Mouse (Mus musculus) erythroblast, embryonic 14.5 days (primary cell): ENCODE data around the gene Tex9. TPM values are rescaled to one million over a fixed set of nuclear protein-coding genes. Genes with fewer than 3 reads are reported as not detected.
A peak's percentile ranks its signal among the peaks of the same experiment; 100 is the strongest.
"Not testable (repeated sequence)": the region's sequence is repeated elsewhere in the genome, so short reads cannot be mapped to it uniquely, and the experiment has no call there.

Source experiments
- H3K27me3 ChIP-seq: 2 replicates; pipeline ENCODE4 v1.6.1; 2012; ENCODE audit warnings: inconsistent platforms; ENCODE audit not compliant: control insufficient read depth
- H3K36me3 ChIP-seq: 2 replicates; pipeline ENCODE4 v1.6.1; 2012; ENCODE audit warnings: mild to moderate bottlenecking, inconsistent platforms; ENCODE audit not compliant: control insufficient read depth
- H3K4me1 ChIP-seq: 2 replicates; pipeline ENCODE4 v1.6.1; 2012; ENCODE audit warnings: inconsistent platforms; ENCODE audit not compliant: control insufficient read depth
- H3K4me3 ChIP-seq: replicated peaks from 2 replicates; pipeline ENCODE3; 2012; ENCODE audit warnings: moderate library complexity, mild to moderate bottlenecking, inconsistent platforms
- H3K9me3 ChIP-seq: 2 replicates; pipeline ENCODE4 v1.6.1; 2012; ENCODE audit warnings: low read length, inconsistent platforms, mixed read lengths; ENCODE audit not compliant: control insufficient read depth
- GATA1 ChIP-seq: IDR thresholded peaks from 2 replicates; pipeline ENCODE4 v1.6.1; 2012; ENCODE audit warnings: low read length, inconsistent platforms, mixed read lengths
- TAL1 ChIP-seq: IDR thresholded peaks from 3 replicates; pipeline ENCODE4 v1.6.1; 2012; ENCODE audit warnings: low read length, inconsistent platforms, mixed read lengths
- polyA plus RNA-seq: library from polyadenylated mRNA; stranded (reverse); fragments of >175 nt; gene quantifications from 2 replicates; pipeline ENCODE4 v1.2.3, GENCODE M21; 2012

Tex9 gene
- polyA plus RNA-seq, 1 experiment = 0.13 TPM

GRCm38 (mm10) chr9:72408131-72408586 is 83.9 kb downstream of the Tex9 start:
- peak overlapping the region; percentile 63 for H3K4me3 ChIP-seq
- H3K36me3 ChIP-seq = no peaks in the 10 kb centered on the region
- no peaks in the 10 kb centered on the region for H3K9me3 ChIP-seq
- TF ChIP-seq GATA1 = no peak
- TF ChIP-seq TAL1 = no peak
- peaks cover 80% of the 10 kb centered on the region for H3K4me1 ChIP-seq
- no peaks in the 10 kb centered on the region for H3K27me3 ChIP-seq

- Histone ChIP-seq H3K4me1 (peaks cover 63% of the 10 kb centered on the region), H3K4me3 (no peak overlapping the region), H3K36me3 (no peaks in the 10 kb centered on the region), H3K27me3 (no peaks in the 10 kb centered on the region), H3K9me3 (no peaks in the 10 kb centered on the region)
- no peak for TF ChIP-seq GATA1
- TF ChIP-seq TAL1 = no peak
These were observed 86.0 kb downstream of the Tex9 start for GRCm38 (mm10) chr9:72405882-72406638.

GRCm38 (mm10) chr9:72404934-72405333 is 87.1 kb downstream of the Tex9 start:
- Histone ChIP-seq H3K9me3 (no peaks in the 10 kb centered on the region), H3K27me3 (no peaks in the 10 kb centered on the region), H3K4me1 (peaks cover 53% of the 10 kb centered on the region), H3K4me3 (no peak overlapping the region), H3K36me3 (no peaks in the 10 kb centered on the region)
- TF ChIP-seq TAL1 = no peak
- no peak for TF ChIP-seq GATA1

GRCm38 (mm10) chr9:72404446-72404845 is 87.6 kb downstream of the Tex9 start:
- Histone ChIP-seq H3K9me3 (no peaks in the 10 kb centered on the region), H3K4me1 (peaks cover 48% of the 10 kb centered on the region), H3K36me3 (no peaks in the 10 kb centered on the region), H3K4me3 (no peak overlapping the region), H3K27me3 (no peaks in the 10 kb centered on the region)
- TF ChIP-seq GATA1 (no peak), TAL1 (no peak)

- no peaks in the 10 kb centered on the region for H3K9me3 ChIP-seq
- H3K4me1 ChIP-seq = peaks cover 38% of the 10 kb centered on the region
- H3K4me3 ChIP-seq = no peak overlapping the region
- H3K36me3 ChIP-seq = no peaks in the 10 kb centered on the region
- no peaks in the 10 kb centered on the region for H3K27me3 ChIP-seq
- no peak for TF ChIP-seq GATA1
- TF ChIP-seq TAL1 = no peak
These were observed 88.6 kb downstream of the Tex9 start for GRCm38 (mm10) chr9:72403421-72403820.

- not testable (repeated sequence) for H3K27me3 ChIP-seq, H3K4me3 ChIP-seq, H3K36me3 ChIP-seq, H3K9me3 ChIP-seq
- H3K4me1 ChIP-seq = peaks cover 39% of the 10 kb centered on the region
These were observed 90.2 kb downstream of the Tex9 start for GRCm38 (mm10) chr9:72401769-72402168.

Other genes starting within 250 kb of the Tex9 start
- gene Zfp280d, start 217.4 kb downstream of the Tex9 start, polyA plus RNA-seq = 0.28 and 0.72 TPM in 2 replicates
- gene Mns1, start 54.2 kb downstream of the Tex9 start, polyA plus RNA-seq = 3.3 and 4.3 TPM in 2 replicates
- 0.05 and 0.07 TPM in 2 replicates for gene Rfx7, start 40.0 kb upstream of the Tex9 start, polyA plus RNA-seq
- gene Nedd4, start 170.1 kb upstream of the Tex9 start, polyA plus RNA-seq = 1.3 and 1.8 TPM in 2 replicates